Mouse (Mus musculus): ENCODE data around the gene Vav3. TPM values are rescaled to one million over a fixed set of nuclear protein-coding genes. Genes with fewer than 3 reads are reported as not detected.

Vav3 gene
- polyA plus RNA-seq, 1 experiment from 2014 or later = 12.9 TPM

DNA sequence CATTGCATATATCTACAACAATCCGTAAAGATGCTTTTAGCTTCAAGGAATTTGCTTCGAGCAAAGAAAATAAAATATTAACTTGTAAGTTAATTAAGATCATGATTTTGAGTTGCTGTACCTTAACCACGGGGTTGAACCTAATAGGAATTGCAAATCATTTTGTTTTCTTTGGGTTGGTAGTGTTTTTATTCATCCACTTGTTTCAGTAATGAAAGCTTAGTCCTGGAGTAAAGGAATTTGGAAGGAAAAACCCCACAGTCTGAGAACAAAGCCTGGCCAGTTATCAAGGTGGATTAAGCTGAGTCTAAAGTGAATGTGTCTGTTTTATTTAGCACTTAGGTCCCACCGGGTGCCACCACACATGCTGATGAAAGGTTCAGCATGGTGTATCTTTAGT, 199.6 kb downstream of the Vav3 start:
- H3K9me3 ChIP-seq (replicated peaks; ENCODE audit: control insufficient read depth, low read length) = no peaks in the 10 kb centered on the region
- no peaks in the 10 kb centered on the region for H3K36me3 ChIP-seq (ENCODE audit: control insufficient read depth, insufficient read depth, low read length)
- no peaks in the 10 kb centered on the region for H3K27me3 ChIP-seq (ENCODE audit: control insufficient read depth, insufficient read depth, low read length)
- no peak overlapping the region for H3K9ac ChIP-seq (ENCODE audit: low read depth, low read length)
- no peak overlapping the region for H3K4me3 ChIP-seq (ENCODE audit: low read depth, low read length)
- no peak overlapping the region for H3K4me2 ChIP-seq
- WGBS (ENCODE audit: insufficient replicate concordance) = 54% methylated on average over 4 of the region's 4 CpGs
- H3K4me1 ChIP-seq (ENCODE audit: control insufficient read depth, insufficient read depth, low read length) = no peaks in the 10 kb centered on the region
- ATAC-seq (replicated peaks; ENCODE audit: insufficient number of reproducible peaks, low FRiP score, low TSS enrichment) = no peak
- H3K27ac ChIP-seq (ENCODE audit: low read depth, low read length) = no peak overlapping the region

- no peak overlapping the region for H3K9ac ChIP-seq (ENCODE audit: low read depth, low read length)
- H3K36me3 ChIP-seq (ENCODE audit: control insufficient read depth, insufficient read depth, low read length) = no peaks in the 10 kb centered on the region
- WGBS (ENCODE audit: insufficient replicate concordance) = 71% methylated on average over 7 of the region's 7 CpGs
- ATAC-seq (replicated peaks; ENCODE audit: insufficient number of reproducible peaks, low FRiP score, low TSS enrichment) = no peak
- H3K4me2 ChIP-seq = no peak overlapping the region
- no peaks in the 10 kb centered on the region for H3K4me1 ChIP-seq (ENCODE audit: control insufficient read depth, insufficient read depth, low read length)
- H3K27me3 ChIP-seq (ENCODE audit: control insufficient read depth, insufficient read depth, low read length) = no peaks in the 10 kb centered on the region
- no peaks in the 10 kb centered on the region for H3K9me3 ChIP-seq (replicated peaks; ENCODE audit: control insufficient read depth, low read length)
- no peak overlapping the region for H3K4me3 ChIP-seq (ENCODE audit: low read depth, low read length)
- no peak overlapping the region for H3K27ac ChIP-seq (ENCODE audit: low read depth, low read length)
Observed at GRCm38 (mm10) chr3:109544476-109545221, 204.2 kb downstream of the Vav3 start.

GRCm38 (mm10) chr3:109557329-109557728, 216.9 kb downstream of the Vav3 start:
- no peaks in the 10 kb centered on the region for H3K36me3 ChIP-seq (ENCODE audit: control insufficient read depth, insufficient read depth, low read length)
- H3K27ac ChIP-seq (ENCODE audit: low read depth, low read length) = no peak overlapping the region
- WGBS (ENCODE audit: insufficient replicate concordance) = 47% methylated on average over 2 of the region's 2 CpGs
- no peak for ATAC-seq (replicated peaks; ENCODE audit: insufficient number of reproducible peaks, low FRiP score, low TSS enrichment)
- no peak overlapping the region for H3K4me3 ChIP-seq (ENCODE audit: low read depth, low read length)
- H3K9me3 ChIP-seq (replicated peaks; ENCODE audit: control insufficient read depth, low read length) = no peaks in the 10 kb centered on the region
- no peak overlapping the region for H3K9ac ChIP-seq (ENCODE audit: low read depth, low read length)
- H3K4me2 ChIP-seq = no peak overlapping the region
- H3K4me1 ChIP-seq (ENCODE audit: control insufficient read depth, insufficient read depth, low read length) = peaks cover 5% of the 10 kb centered on the region; the same call in 1 of the 2 replicates
- H3K27me3 ChIP-seq (ENCODE audit: control insufficient read depth, insufficient read depth, low read length) = no peaks in the 10 kb centered on the region

- Histone ChIP-seq H3K9ac (ENCODE audit: low read depth, low read length) (no peak overlapping the region), H3K27me3 (ENCODE audit: control insufficient read depth, insufficient read depth, low read length) (no peaks in the 10 kb centered on the region), H3K4me2 (no peak overlapping the region), H3K4me1 (ENCODE audit: control insufficient read depth, insufficient read depth, low read length) (peaks cover 5% of the 10 kb centered on the region; the same call in 1 of the 2 replicates), H3K36me3 (ENCODE audit: control insufficient read depth, insufficient read depth, low read length) (no peaks in the 10 kb centered on the region), H3K27ac (ENCODE audit: low read depth, low read length) (no peak overlapping the region), H3K9me3 (replicated peaks; ENCODE audit: control insufficient read depth, low read length) (no peaks in the 10 kb centered on the region), H3K4me3 (ENCODE audit: low read depth, low read length) (no peak overlapping the region)
- ATAC-seq (replicated peaks; ENCODE audit: insufficient number of reproducible peaks, low FRiP score, low TSS enrichment) = no peak
- 77% methylated on average over 4 of the region's 4 CpGs for WGBS (ENCODE audit: insufficient replicate concordance)
Observed at GRCm38 (mm10) chr3:109561295-109561694, 220.8 kb downstream of the Vav3 start.

DNA sequence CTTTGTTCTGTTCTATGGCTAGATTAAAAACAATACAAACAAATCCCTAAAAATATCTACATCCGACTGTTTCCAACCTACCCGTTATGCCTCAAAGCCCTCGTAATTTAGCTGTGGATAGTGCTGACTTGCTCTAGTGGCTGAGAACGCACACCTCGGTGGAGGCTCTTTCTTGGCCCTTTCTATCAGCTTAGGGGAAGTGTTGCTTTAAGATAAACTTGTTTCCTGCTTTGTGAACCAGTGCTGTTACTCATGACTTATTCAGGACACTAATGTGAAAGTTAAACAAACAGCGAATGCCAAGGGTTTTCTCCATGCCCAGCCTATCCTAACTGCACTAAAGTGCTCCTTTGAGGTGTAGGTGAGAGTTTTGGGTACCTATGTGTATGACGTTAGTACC, 221.3 kb downstream of the Vav3 start:
- 30% methylated on average over 7 of the region's 7 CpGs for WGBS (ENCODE audit: insufficient replicate concordance)
- Histone ChIP-seq H3K4me3 (ENCODE audit: low read depth, low read length) (no peak overlapping the region), H3K27me3 (ENCODE audit: control insufficient read depth, insufficient read depth, low read length) (no peaks in the 10 kb centered on the region), H3K4me2 (no peak overlapping the region), H3K9me3 (replicated peaks; ENCODE audit: control insufficient read depth, low read length) (no peaks in the 10 kb centered on the region), H3K4me1 (ENCODE audit: control insufficient read depth, insufficient read depth, low read length) (peaks cover 5% of the 10 kb centered on the region; the same call in 1 of the 2 replicates), H3K27ac (ENCODE audit: low read depth, low read length) (no peak overlapping the region), H3K36me3 (ENCODE audit: control insufficient read depth, insufficient read depth, low read length) (no peaks in the 10 kb centered on the region), H3K9ac (ENCODE audit: low read depth, low read length) (no peak overlapping the region)
- no peak for ATAC-seq (replicated peaks; ENCODE audit: insufficient number of reproducible peaks, low FRiP score, low TSS enrichment)

DNA sequence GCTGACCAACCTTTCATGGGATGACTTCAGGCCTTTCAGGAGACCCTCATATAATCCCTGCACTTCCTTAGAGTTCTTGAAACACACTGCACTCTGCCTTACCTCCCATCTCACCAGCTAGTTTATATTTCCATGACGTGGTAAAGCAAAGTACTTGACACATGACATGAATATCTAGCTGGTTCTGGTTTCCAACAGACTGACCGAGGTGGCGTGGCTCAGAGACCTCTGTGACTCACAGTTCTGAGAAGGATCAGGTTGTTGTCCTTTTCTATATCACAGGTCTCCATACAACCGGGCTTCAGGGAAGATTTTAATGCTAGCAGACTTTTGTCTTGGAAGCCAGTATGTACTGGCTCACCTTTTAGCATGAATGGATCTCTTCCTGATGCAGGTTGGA, 221.8 kb downstream of the Vav3 start:
- Histone ChIP-seq H3K27ac (ENCODE audit: low read depth, low read length) (no peak overlapping the region), H3K4me1 (ENCODE audit: control insufficient read depth, insufficient read depth, low read length) (peaks cover 5% of the 10 kb centered on the region; the same call in 1 of the 2 replicates), H3K9ac (ENCODE audit: low read depth, low read length) (no peak overlapping the region), H3K4me2 (no peak overlapping the region), H3K27me3 (ENCODE audit: control insufficient read depth, insufficient read depth, low read length) (no peaks in the 10 kb centered on the region), H3K4me3 (ENCODE audit: low read depth, low read length) (no peak overlapping the region), H3K9me3 (replicated peaks; ENCODE audit: control insufficient read depth, low read length) (no peaks in the 10 kb centered on the region), H3K36me3 (ENCODE audit: control insufficient read depth, insufficient read depth, low read length) (no peaks in the 10 kb centered on the region)
- 53% methylated on average over 4 of the region's 4 CpGs for WGBS (ENCODE audit: insufficient replicate concordance)
- no peak; the same call in 1 of the 2 replicates for ATAC-seq (replicated peaks; ENCODE audit: insufficient number of reproducible peaks, low FRiP score, low TSS enrichment)

DNA sequence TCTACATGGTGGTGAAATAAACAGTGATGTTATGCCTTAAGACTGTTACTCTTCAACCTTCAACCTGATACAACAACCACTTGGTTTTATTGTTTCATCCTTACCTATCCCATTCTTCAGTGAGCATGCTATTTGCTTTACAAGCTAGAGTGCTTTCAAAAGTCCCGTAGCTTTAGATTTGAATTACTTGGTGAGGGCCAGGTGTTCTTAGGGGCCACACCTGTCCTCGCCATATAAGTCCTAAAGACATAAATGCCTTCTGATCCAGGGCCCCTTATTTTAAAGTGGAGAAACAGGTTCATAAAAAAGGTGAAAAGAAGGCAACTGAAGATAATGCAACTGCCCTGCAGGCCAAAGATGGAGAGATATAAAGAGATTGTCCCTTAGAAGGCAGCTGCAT, 224.0 kb downstream of the Vav3 start:
- no peak overlapping the region for H3K9ac ChIP-seq (ENCODE audit: low read depth, low read length)
- peaks cover 5% of the 10 kb centered on the region; the same call in 1 of the 2 replicates for H3K4me1 ChIP-seq (ENCODE audit: control insufficient read depth, insufficient read depth, low read length)
- no peaks in the 10 kb centered on the region for H3K36me3 ChIP-seq (ENCODE audit: control insufficient read depth, insufficient read depth, low read length)
- H3K9me3 ChIP-seq (replicated peaks; ENCODE audit: control insufficient read depth, low read length) = no peaks in the 10 kb centered on the region
- H3K27me3 ChIP-seq (ENCODE audit: control insufficient read depth, insufficient read depth, low read length) = no peaks in the 10 kb centered on the region
- no peak overlapping the region for H3K27ac ChIP-seq (ENCODE audit: low read depth, low read length)
- H3K4me2 ChIP-seq = no peak overlapping the region
- no peak for ATAC-seq (replicated peaks; ENCODE audit: insufficient number of reproducible peaks, low FRiP score, low TSS enrichment)
- H3K4me3 ChIP-seq (ENCODE audit: low read depth, low read length) = no peak overlapping the region
- 83% methylated on average over 2 of the region's 2 CpGs for WGBS (ENCODE audit: insufficient replicate concordance)

- no peak for ATAC-seq (replicated peaks; ENCODE audit: insufficient number of reproducible peaks, low FRiP score, low TSS enrichment)
- 22% methylated on average over 3 of the region's 3 CpGs for WGBS (ENCODE audit: insufficient replicate concordance)
- no peak overlapping the region for H3K27ac ChIP-seq (ENCODE audit: low read depth, low read length)
- H3K27me3 ChIP-seq (ENCODE audit: control insufficient read depth, insufficient read depth, low read length) = no peaks in the 10 kb centered on the region
- no peaks in the 10 kb centered on the region for H3K9me3 ChIP-seq (replicated peaks; ENCODE audit: control insufficient read depth, low read length)
- H3K4me3 ChIP-seq (ENCODE audit: low read depth, low read length) = no peak overlapping the region
- no peaks in the 10 kb centered on the region for H3K4me1 ChIP-seq (ENCODE audit: control insufficient read depth, insufficient read depth, low read length)
- no peak overlapping the region for H3K9ac ChIP-seq (ENCODE audit: low read depth, low read length)
- no peak overlapping the region for H3K4me2 ChIP-seq
- H3K36me3 ChIP-seq (ENCODE audit: control insufficient read depth, insufficient read depth, low read length) = no peaks in the 10 kb centered on the region
Observed at GRCm38 (mm10) chr3:109568542-109569265, 228.3 kb downstream of the Vav3 start.
